25 mouse cellular contexts compared by ENCODE assay signal in the genomic region with DNA sequence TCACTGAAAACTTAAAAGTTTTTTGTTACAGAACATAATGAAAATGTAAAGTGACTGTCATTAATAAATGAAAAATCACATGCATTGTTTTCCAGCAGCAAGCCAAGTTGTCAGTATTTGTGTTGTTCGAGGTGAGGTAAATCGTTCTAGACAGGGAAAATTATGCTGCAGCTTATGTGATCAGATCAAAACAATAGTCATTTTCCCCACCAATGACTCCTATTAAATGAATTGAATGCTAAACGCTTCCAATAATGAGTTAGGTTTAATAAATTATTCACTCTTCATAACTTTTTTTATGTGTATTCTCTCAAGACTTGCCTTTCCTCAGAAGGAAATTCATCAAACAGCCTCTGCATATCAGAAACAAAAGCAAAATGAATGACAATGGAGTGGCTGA.
"Had no signal": no experiment of that assay in that cellular context is flagged by ENCODE, and none has a peak within 500 bp of the region (broad histone marks: within the 10 kb centered on the region; RNA-seq: fewer than 3 reads in every experiment).

No protein-coding gene starts in this region.

- H3K4me2 ChIP-seq: heart, embryonic 12.5 days; hindbrain, embryonic 12.5 days; hindbrain, embryonic 14.5 days; intestine, embryonic 15.5 days; limb, embryonic 12.5 days; liver, embryonic 11.5 days had no signal

- H3K4me3 ChIP-seq: gastrocnemius, adult 2 months; heart, embryonic 10.5 days; heart, embryonic 12.5 days; hindbrain, embryonic 10.5 days; hindbrain, embryonic 12.5 days; intestine, embryonic 15.5 days; layer of hippocampus, adult 2 months; left cerebral cortex, adult 2 months; limb, embryonic 10.5 days; limb, embryonic 12.5 days had no signal

- DNase-seq: gastrocnemius, adult 2 months; gastrocnemius, postnatal 10 days; gastrocnemius, postnatal 25 days; heart, adult 18-20 months; heart, postnatal 10 days; heart, postnatal 4 days; kidney, adult 18-20 months; kidney, adult 8-10 months; kidney, postnatal 10 days; kidney, postnatal 25 days; kidney, postnatal 4 days; liver had no signal

- H3K36me3 ChIP-seq: heart, embryonic 10.5 days; heart, embryonic 12.5 days; hindbrain, embryonic 10.5 days; hindbrain, embryonic 12.5 days; intestine, embryonic 15.5 days; limb, embryonic 10.5 days; limb, embryonic 12.5 days had no signal

- H3K4me1 ChIP-seq: heart, embryonic 10.5 days; heart, embryonic 12.5 days; hindbrain, embryonic 10.5 days; hindbrain, embryonic 12.5 days; intestine, embryonic 15.5 days; limb, embryonic 10.5 days; limb, embryonic 12.5 days had no signal

- H3K9me3 ChIP-seq: heart, embryonic 10.5 days; heart, embryonic 12.5 days; hindbrain, embryonic 10.5 days; hindbrain, embryonic 12.5 days; intestine, embryonic 15.5 days; limb, embryonic 10.5 days; limb, embryonic 12.5 days had no signal

- ATAC-seq: inflammation-experienced regulatory T-cells, adult 6 months; intestine, embryonic 15.5 days; intestine, postnatal 0 days had no signal

- H3K9ac ChIP-seq: heart, embryonic 12.5 days; hindbrain, embryonic 12.5 days; hindbrain, embryonic 14.5 days; intestine, embryonic 15.5 days; limb, embryonic 12.5 days had no signal

- H3K27me3 ChIP-seq: heart, embryonic 12.5 days; hindbrain, embryonic 12.5 days; intestine, embryonic 15.5 days; limb, embryonic 12.5 days had no signal

- H3K27ac ChIP-seq: gastrocnemius, adult 2 months; heart, embryonic 10.5 days; hindbrain, embryonic 10.5 days; hindbrain, embryonic 12.5 days; hindbrain, embryonic 14.5 days; intestine, embryonic 15.5 days; layer of hippocampus, adult 2 months; left cerebral cortex, adult 2 months; limb, embryonic 10.5 days; limb, embryonic 12.5 days had no signal
